Mouse (Mus musculus) CH12.LX (cell line): ENCODE measurements around the gene Drap1. TPM values are rescaled to one million over a fixed set of nuclear protein-coding genes. Genes with fewer than 3 reads are reported as not detected.

Source experiments
- DNase-seq: peaks from one replicate; pipeline ENCODE4 v3.0.0-alpha.2; 2013; ENCODE audit errors: extremely low read depth
- H3K27ac ChIP-seq: 2 replicates; pipeline ENCODE4 v1.5.1; 2012; ENCODE audit warnings: low read depth, mild to moderate bottlenecking, control low read depth, moderate library complexity; ENCODE audit not compliant: insufficient read depth
- H3K27me3 ChIP-seq: replicated peaks from 2 replicates; pipeline ENCODE3; 2012; ENCODE audit warnings: inconsistent platforms
- H3K36me3 ChIP-seq, 2 experiments: replicated peaks in 1 of 2; 2 replicates each; pipeline versions ENCODE3 to v1.6.1; 2012; ENCODE audit warnings: inconsistent platforms in 1 of 2, low read length in 1 of 2, mild to moderate bottlenecking in 1 of 2, mixed read lengths in 1 of 2, moderate library complexity in 1 of 2; ENCODE audit not compliant: control insufficient read depth in 1 of 2, insufficient read depth in 1 of 2
- H3K4me1 ChIP-seq, 2 experiments: 2 replicates each; pipeline ENCODE4 v1.6.1; 2012; ENCODE audit warnings: inconsistent platforms in 1 of 2, moderate library complexity in 1 of 2; ENCODE audit not compliant: insufficient read depth in 2 of 2, control insufficient read depth in 1 of 2
- H3K4me2 ChIP-seq: 2 replicates; pipeline ENCODE4 v1.6.1; 2012; ENCODE audit warnings: low read depth, mild to moderate bottlenecking, control low read depth; ENCODE audit not compliant: poor library complexity, insufficient read depth, severe bottlenecking
- H3K4me3 ChIP-seq, 3 experiments: fragments of 150-350 bp in 1 of 3; sonication (generic) in 1 of 3; replicated peaks in 1 of 3; 2 replicates each; pipeline versions ENCODE3 to v1.5.1; 2011 to 2012; ENCODE audit warnings: low read depth in 2 of 3, low read length in 2 of 3, mild to moderate bottlenecking in 2 of 3, moderate library complexity in 2 of 3, control low read depth in 1 of 3, improper control_type of control experiment in 1 of 3, inconsistent platforms in 1 of 3, mixed read lengths in 1 of 3; ENCODE audit not compliant: poor library complexity in 1 of 3
- H3K79me2 ChIP-seq: replicated peaks from 2 replicates; pipeline ENCODE4 v1.6.1; 2012; ENCODE audit warnings: mild to moderate bottlenecking, moderate library complexity; ENCODE audit not compliant: control insufficient read depth, poor library complexity, insufficient read depth, severe bottlenecking; ENCODE audit errors: extremely low read depth
- H3K9ac ChIP-seq: 2 replicates; pipeline ENCODE4 v1.6.1; 2012; ENCODE audit warnings: low read depth, mild to moderate bottlenecking, control low read depth, moderate library complexity; ENCODE audit not compliant: insufficient read depth
- H3K9me3 ChIP-seq: replicated peaks from 2 replicates; pipeline ENCODE3; 2012; ENCODE audit warnings: low read length, inconsistent platforms, mixed read lengths
- BHLHE40 ChIP-seq: IDR thresholded peaks from 2 replicates; pipeline ENCODE4 v1.6.1; 2011; ENCODE audit warnings: mild to moderate bottlenecking, low read depth, low read length, improper control_type of control experiment
- CHD2 ChIP-seq: IDR thresholded peaks from 2 replicates; pipeline ENCODE4 v1.6.1; 2011; ENCODE audit warnings: low read length, improper control_type of control experiment
- E2F4 ChIP-seq: IDR thresholded peaks from 2 replicates; pipeline ENCODE4 v1.6.1; 2011; ENCODE audit warnings: low read depth, low read length, improper control_type of control experiment; ENCODE audit not compliant: insufficient replicate concordance
- ELF1 ChIP-seq: IDR thresholded peaks from 2 replicates; pipeline ENCODE4 v1.6.1; 2014; ENCODE audit warnings: low read depth, mild to moderate bottlenecking, inconsistent platforms, low read length, improper control_type of control experiment
- JUN ChIP-seq: IDR thresholded peaks from 2 replicates; pipeline ENCODE4 v1.6.1; 2011; ENCODE audit warnings: low read depth, mild to moderate bottlenecking, low read length, improper control_type of control experiment, moderate library complexity; ENCODE audit not compliant: insufficient read depth
- MAFK ChIP-seq: IDR thresholded peaks from 2 replicates; pipeline ENCODE4 v1.6.1; 2011; ENCODE audit warnings: low read length, improper control_type of control experiment; ENCODE audit not compliant: insufficient replicate concordance
- MYC ChIP-seq: IDR thresholded peaks from 2 replicates; pipeline ENCODE4 v1.6.1; 2011; ENCODE audit warnings: low read depth, mild to moderate bottlenecking, improper control_type of control experiment, low read length
- PAX5 ChIP-seq: IDR thresholded peaks from 2 replicates; pipeline ENCODE4 v1.6.1; 2012; ENCODE audit warnings: low read length, inconsistent platforms, mixed read lengths
- POLR2AphosphoS2 ChIP-seq: IDR thresholded peaks from 2 replicates; pipeline ENCODE4 v1.6.1; 2011; ENCODE audit warnings: low read depth, low read length, improper control_type of control experiment
- RAD21 ChIP-seq: IDR thresholded peaks from 2 replicates; pipeline ENCODE4 v1.6.1; 2011; ENCODE audit warnings: low read depth, mild to moderate bottlenecking, low read length, improper control_type of control experiment, moderate library complexity
- SIN3A ChIP-seq: IDR thresholded peaks from 2 replicates; pipeline ENCODE4 v1.6.1; 2012; ENCODE audit warnings: low read length, improper control_type of control experiment, inconsistent platforms
- UBTF ChIP-seq: IDR thresholded peaks from 2 replicates; pipeline ENCODE4 v1.6.1; 2012; ENCODE audit warnings: low read depth, mild to moderate bottlenecking, inconsistent platforms, low read length, improper control_type of control experiment, moderate library complexity
- USF1 ChIP-seq: IDR thresholded peaks from 2 replicates; pipeline ENCODE4 v1.6.1; 2014; ENCODE audit warnings: low read depth, mild to moderate bottlenecking, inconsistent platforms, low read length, improper control_type of control experiment
- USF2 ChIP-seq: conservative IDR thresholded peaks from 2 replicates; pipeline ENCODE4 v1.6.1; 2011; ENCODE audit warnings: low read depth, low read length, improper control_type of control experiment
- ZKSCAN1 ChIP-seq: IDR thresholded peaks from 2 replicates; pipeline ENCODE4 v1.6.1; 2012; ENCODE audit warnings: low read depth, inconsistent platforms, low read length, improper control_type of control experiment, borderline replicate concordance
- ZMIZ1 ChIP-seq: IDR thresholded peaks from 2 replicates; pipeline ENCODE4 v1.6.1; 2012; ENCODE audit warnings: low read depth, mild to moderate bottlenecking, inconsistent platforms, low read length, improper control_type of control experiment
- dilution Hi-C: fragments of 300-500 bp; cut with MboI; formaldehyde crosslinking; loops from 2 replicates; pipeline ENCODE4 v1.14.3; 2020; ENCODE audit warnings: low sequenced_read_pairs; ENCODE audit not compliant: extremely low pct_unique_long_range_greater_than_20kb, extremely low pct_ligation_motif_present
- in situ Hi-C: fragments of 300-500 bp; cut with MboI; formaldehyde crosslinking; loops from 3 replicates; pipeline ENCODE4 v1.14.3; 2019; ENCODE audit warnings: low sequenced_read_pairs, low pct_ligation_motif_present, low pct_unique_long_range_greater_than_20kb, mixed read lengths
- polyA plus RNA-seq: library from polyadenylated mRNA; unstranded; fragments of >175 nt; gene quantifications from 2 replicates; pipeline ENCODE4 v1.2.1, GENCODE M21; 2012; ENCODE audit warnings: low read depth; ENCODE audit not compliant: insufficient read length
- total RNA-seq, 2 experiments: library from RNA; depleted of rRNA; stranded (reverse); fragments of 300-350 nt in 1 of 2; fragments of >200 nt in 1 of 2; gene quantifications; 2 replicates each; pipeline ENCODE4 v1.2.3; 2012 to 2014

Drap1 gene
- total and polyA plus RNA-seq, 3 experiments: 73.3 to 180 (median 143) TPM

DNA sequence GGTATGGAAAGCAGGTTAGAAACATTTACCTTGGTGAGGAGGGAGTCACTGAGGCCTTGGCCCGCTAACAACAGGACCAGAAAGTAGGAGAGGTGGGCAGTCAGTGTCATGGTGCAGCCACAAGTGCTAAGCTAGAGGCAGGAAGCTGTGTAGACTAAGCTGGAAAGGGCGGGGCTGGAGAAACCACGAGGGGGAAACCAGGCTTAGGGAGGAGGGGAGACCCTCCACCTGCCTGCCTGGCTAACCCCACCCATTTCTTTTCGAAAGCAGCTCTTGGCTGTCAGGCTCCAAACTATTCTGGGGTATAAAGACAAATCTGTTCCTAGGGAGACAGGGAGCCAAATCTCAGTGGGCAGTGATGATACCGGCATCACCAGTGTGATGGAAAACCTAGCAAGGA, 43.6 kb upstream of the Drap1 start, which contains the start of gene Ctsw:
Gene Ctsw, minus strand, starts transcription at position 134 of the 400 bp plus-strand sequence.
- TF ChIP-seq BHLHE40 (no peak), SIN3A (no peak)
- Histone ChIP-seq H3K79me2 (no peaks in the 10 kb centered on the region), H3K9me3 (no peaks in the 10 kb centered on the region), H3K4me2 (no peak within 1 kb of the TSS), H3K27ac (no peak within 1 kb of the TSS), H3K9ac (no peak within 1 kb of the TSS), H3K4me1 (peaks cover 0 to 6% of the 10 kb centered on the region in 2 experiments; a peak in 1 of 4 replicates), H3K36me3 (peaks cover 44 to 58% of the 10 kb centered on the region in 2 experiments), H3K27me3 (no peaks in the 10 kb centered on the region), H3K4me3 (no peak within 1 kb of the TSS)
- in situ Hi-C loops: no loop called here
- no peak for DNase-seq
- dilution Hi-C loops: no loop called here

- Histone ChIP-seq H3K4me3 (no peak overlapping the region), H3K4me1 (peaks cover 0 to 6% of the 10 kb centered on the region in 2 experiments; a peak in 1 of 4 replicates), H3K4me2 (no peak overlapping the region), H3K9me3 (no peaks in the 10 kb centered on the region), H3K9ac (no peak overlapping the region), H3K27ac (no peak overlapping the region), H3K27me3 (no peaks in the 10 kb centered on the region), H3K36me3 (peaks cover 55 to 71% of the 10 kb centered on the region in 2 experiments), H3K79me2 (no peaks in the 10 kb centered on the region)
- TF ChIP-seq MYC (no peak), PAX5 (no peak), CHD2 (no peak), JUN (no peak), MAFK (no peak), E2F4 (no peak), ZMIZ1 (no peak), POLR2AphosphoS2 (no peak), ZKSCAN1 (no peak), RAD21 (no peak), UBTF (no peak), USF2 (no peak), ELF1 (no peak), USF1 (no peak)
- dilution Hi-C loops (no loop called here), in situ Hi-C loops (no loop called here)
- no peak for DNase-seq
These were observed 42.2 kb upstream of the Drap1 start for GRCm38 (mm10) chr19:5466916-5467500.
